8 mouse cellular contexts compared by ENCODE assay signal in genomic region chr16:26077246-26078099, GRCm38 (mm10). TPM values are rescaled to one million over a fixed set of nuclear protein-coding genes. Genes with fewer than 3 reads are reported as not detected.
DNase-seq lines count a peak whose midpoint lies in the region; ATAC-seq and TF ChIP-seq lines count a peak whose summit lies in the region.

No protein-coding gene starts in this region.

- 52% methylated on average over 10 of the region's 10 CpGs for WGBS in heart, embryonic 11.5 days (ENCODE audit: insufficient replicate concordance)
- WGBS in limb, embryonic 10.5 days: 65% methylated on average over 10 of the region's 10 CpGs

- H3K36me3 ChIP-seq in heart, embryonic 11.5 days (ENCODE audit: control insufficient read depth, insufficient read depth, low read length): no peaks in the 10 kb centered on the region
- no peaks in the 10 kb centered on the region for H3K36me3 ChIP-seq in testis, adult 2 months (ENCODE audit: control insufficient read depth, insufficient read depth, low read length)
- H3K36me3 ChIP-seq in limb, embryonic 10.5 days: no peaks in the 10 kb centered on the region

- TF ChIP-seq POLR2A in testis, adult 2 months (IDR thresholded peaks at IDR 0.05; ENCODE audit: control insufficient read depth, low read depth, low read length): no peak

- no peaks in the 10 kb centered on the region for H3K9me3 ChIP-seq in heart, embryonic 11.5 days (replicated peaks; ENCODE audit: control insufficient read depth, low read length)
- H3K9me3 ChIP-seq in limb, embryonic 10.5 days (replicated peaks): no peaks in the 10 kb centered on the region

- H3K27me3 ChIP-seq in heart, embryonic 11.5 days (ENCODE audit: control insufficient read depth, insufficient read depth, low read length): no peaks in the 10 kb centered on the region
- no peaks in the 10 kb centered on the region for H3K27me3 ChIP-seq in testis, adult 2 months (ENCODE audit: control insufficient read depth, insufficient read depth, low read length)
- no peaks in the 10 kb centered on the region for H3K27me3 ChIP-seq in limb, embryonic 10.5 days (ENCODE audit: low read depth, poor library complexity, severe bottlenecking)

- TF ChIP-seq CTCF in testis, adult 2 months (IDR thresholded peaks at IDR 0.05; ENCODE audit: control insufficient read depth, insufficient read depth, insufficient replicate concordance, low read depth, low read length): no peak

- peaks cover 35% of the 10 kb centered on the region for H3K4me1 ChIP-seq in heart, embryonic 11.5 days (ENCODE audit: control insufficient read depth, insufficient read depth, low read length)
- peaks cover 2% of the 10 kb centered on the region; the same call in 1 of the 2 replicates for H3K4me1 ChIP-seq in testis, adult 2 months (ENCODE audit: control insufficient read depth, insufficient read depth, low read length)
- peaks cover 23% of the 10 kb centered on the region for H3K4me1 ChIP-seq in limb, embryonic 10.5 days

- 0 out of 2 replicates have a peak overlapping the region, but pooled peaks have one; percentile 43 for H3K9ac ChIP-seq in heart, embryonic 11.5 days (ENCODE audit: low read depth, low read length)

- H3K4me3 ChIP-seq in heart, embryonic 11.5 days (ENCODE audit: low read depth, low read length): no peak overlapping the region
- H3K4me3 ChIP-seq in testis, adult 2 months (ENCODE audit: control insufficient read depth, low read depth, low read length): peak overlapping the region; percentile 72
- no peak overlapping the region for H3K4me3 ChIP-seq in limb, embryonic 10.5 days

- no peak for DNase-seq in heart, adult 11 months
- no peak for DNase-seq in testis, postnatal 10 days (ENCODE audit: low spot score)
- no peak for DNase-seq in limb, embryonic 10.5 days (ENCODE audit: low spot score)
- DNase-seq in thymus, postnatal 0 days (ENCODE audit: low spot score): no peak
- DNase-seq in right cerebral cortex, adult 18-20 months: no peak

- ATAC-seq in heart, embryonic 11.5 days (replicated peaks; ENCODE audit: insufficient number of reproducible peaks, low FRiP score, low TSS enrichment): peak; percentile 63
- no peak for ATAC-seq in CD4-positive, CD25-positive, alpha-beta regulatory T cell, adult 4 months

- peak overlapping the region; percentile 94 for H3K27ac ChIP-seq in heart, embryonic 11.5 days (ENCODE audit: low read depth, low read length)
- no peak overlapping the region for H3K27ac ChIP-seq in testis, adult 2 months (ENCODE audit: control insufficient read depth, insufficient read depth, low read depth, low read length)
- H3K27ac ChIP-seq in limb, embryonic 10.5 days: peak overlapping the region; percentile 68

- peak overlapping the region; percentile 27; the same call in 1 of the 2 replicates for H3K4me2 ChIP-seq in heart, embryonic 11.5 days

RNA-seq across cellular contexts. Expression of gene P3h2, which starts 28.1 kb away (rescaled TPM):
- 18.2 and 18.9 TPM in 2 replicates for polyA plus RNA-seq in heart, embryonic 11.5 days (2014; fragmentation: Nextera tagmentation; extraction: Ambion mirVana)
- 0.59 and 0.62 TPM in 2 replicates for polyA plus RNA-seq in testis, adult 2 months (2012; rRNA removed)
- polyA plus RNA-seq in limb, embryonic 10.5 days (2016; fragmentation: Nextera tagmentation; extraction: Ambion mirVana): 2.7 and 3.2 TPM in 2 replicates
- 0.65 and 0.81 TPM in 2 replicates for polyA plus RNA-seq in thymus, postnatal 0 days (2015; fragmentation: Nextera tagmentation; extraction: Ambion mirVana)
- polyA plus RNA-seq in CD4-positive, CD25-positive, alpha-beta regulatory T cell, adult 4 months (2017; shearing (Covaris generic)): not detected
